Mouse (Mus musculus) ES-Bruce4 (cell line): ENCODE results near the gene Grk4.

Source experiments
- CTCF ChIP-seq: IDR thresholded peaks from one replicate; pipeline ENCODE4 v1.8.1; 2011; ENCODE audit warnings: low read depth, low read length
- EP300 ChIP-seq: IDR thresholded peaks from 2 replicates; pipeline ENCODE4 v1.6.1; 2011; ENCODE audit warnings: low read depth, low read length; ENCODE audit not compliant: insufficient read depth
- POLR2A ChIP-seq: IDR thresholded peaks from one replicate; pipeline ENCODE4 v1.8.1; 2011; ENCODE audit warnings: low read length; ENCODE audit not compliant: insufficient read depth

DNA sequence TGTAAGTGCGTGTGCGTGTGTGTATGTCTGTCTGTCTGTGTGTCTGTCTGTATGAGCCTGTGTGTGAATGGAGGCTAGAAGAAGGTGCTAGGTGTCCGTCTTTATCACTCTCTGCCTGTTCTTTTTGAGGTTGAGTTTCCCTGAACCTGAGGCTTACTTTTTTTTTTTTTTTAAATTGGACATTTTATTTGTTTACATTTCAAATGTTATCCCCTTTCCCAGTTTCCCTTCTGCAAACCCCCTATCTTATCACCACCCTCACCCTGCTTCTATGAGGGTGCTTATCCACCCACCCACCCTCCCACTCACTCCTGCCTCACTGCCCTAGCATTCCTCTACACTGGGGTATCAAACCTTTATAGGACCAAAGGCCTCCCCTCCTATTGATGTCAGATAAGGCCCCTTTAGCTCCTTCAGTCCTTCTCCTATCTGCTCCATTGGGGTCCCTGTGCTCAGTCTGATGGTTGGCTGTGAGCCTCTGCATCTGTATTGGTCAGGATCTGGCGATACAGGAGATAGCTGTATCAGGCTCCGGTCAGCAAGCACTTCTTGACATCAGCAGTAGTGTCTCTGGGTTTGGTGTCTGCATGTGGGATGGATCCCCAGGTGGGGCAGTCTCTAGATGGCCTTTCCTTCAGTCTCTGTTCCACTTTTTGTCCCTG lies 140.2 kb downstream of the Grk4 start:
- TF ChIP-seq CTCF (no peak), POLR2A (no peak), EP300 (no peak)
